Mouse (Mus musculus): ENCODE results near the gene Nipal1.
A peak's percentile ranks its signal among the peaks of the same experiment; 100 is the strongest.

Nipal1 gene

GRCm38 (mm10) chr5:72665281-72665680, 17.7 kb downstream of the Nipal1 start:
- peak; percentile 30 to 75 for DNase-seq (ENCODE audit: low spot score in 2 of 2)

GRCm38 (mm10) chr5:72666428-72666827, 18.8 kb downstream of the Nipal1 start:
- DNase-seq (ENCODE audit: low spot score in 2 of 2) = no peak

GRCm38 (mm10) chr5:72668351-72668750, 20.8 kb downstream of the Nipal1 start:
- DNase-seq (ENCODE audit: low spot score in 2 of 2) = no peak

GRCm38 (mm10) chr5:72671017-72671699, 23.6 kb downstream of the Nipal1 start:
- no peak for DNase-seq (ENCODE audit: low spot score in 2 of 2)

GRCm38 (mm10) chr5:72674994-72675542, 27.5 kb downstream of the Nipal1 start:
- no peak for DNase-seq (ENCODE audit: low spot score in 2 of 2)

- no peak for DNase-seq (ENCODE audit: low spot score in 2 of 2)
Measured at GRCm38 (mm10) chr5:72681451-72681850, 33.9 kb downstream of the Nipal1 start.

GRCm38 (mm10) chr5:72689556-72689955, 42.0 kb downstream of the Nipal1 start:
- no peak for DNase-seq (ENCODE audit: low spot score in 2 of 2)

GRCm38 (mm10) chr5:72690516-72690915, 42.9 kb downstream of the Nipal1 start:
- no peak for DNase-seq (ENCODE audit: low spot score in 2 of 2)

- DNase-seq (ENCODE audit: low spot score in 2 of 2) = no peak
Measured at GRCm38 (mm10) chr5:72694684-72695083, 47.1 kb downstream of the Nipal1 start.

- no peak for DNase-seq (ENCODE audit: low spot score in 2 of 2)
Measured at GRCm38 (mm10) chr5:72696491-72696890, 48.9 kb downstream of the Nipal1 start.

- DNase-seq (ENCODE audit: low spot score in 2 of 2) = no peak
Measured at GRCm38 (mm10) chr5:72698343-72698742, 50.7 kb downstream of the Nipal1 start.

GRCm38 (mm10) chr5:72698818-72699499, 51.4 kb downstream of the Nipal1 start:
- DNase-seq (ENCODE audit: low spot score in 2 of 2) = no peak

GRCm38 (mm10) chr5:72699500-72699818, 51.9 kb downstream of the Nipal1 start:
- no peak for DNase-seq (ENCODE audit: low spot score in 2 of 2)

- no peak for DNase-seq (ENCODE audit: low spot score in 2 of 2)
Measured at GRCm38 (mm10) chr5:72702202-72702601, 54.6 kb downstream of the Nipal1 start.

GRCm38 (mm10) chr5:72706095-72706494, 58.5 kb downstream of the Nipal1 start:
- no peak for DNase-seq (ENCODE audit: low spot score in 2 of 2)

GRCm38 (mm10) chr5:72706722-72707121, 59.1 kb downstream of the Nipal1 start:
- no peak for DNase-seq (ENCODE audit: low spot score in 2 of 2)

- DNase-seq (ENCODE audit: low spot score in 2 of 2) = no peak
Measured at GRCm38 (mm10) chr5:72709451-72709850, 61.9 kb downstream of the Nipal1 start.

GRCm38 (mm10) chr5:72709976-72710375, 62.4 kb downstream of the Nipal1 start:
- DNase-seq (ENCODE audit: low spot score in 2 of 2) = no peak

- peak; percentile 43 to 76 for DNase-seq (ENCODE audit: low spot score in 2 of 2)
Measured at GRCm38 (mm10) chr5:72710572-72711278, 63.1 kb downstream of the Nipal1 start.

GRCm38 (mm10) chr5:72720587-72720986, 73.0 kb downstream of the Nipal1 start:
- no peak for DNase-seq (ENCODE audit: low spot score in 2 of 2)

All from spleen, postnatal 4 days (tissue).